Mouse (Mus musculus) macrophage (primary cell): ENCODE data around the gene Lamc3. TPM values are rescaled to one million over a fixed set of nuclear protein-coding genes. Genes with fewer than 3 reads are reported as not detected.

Experiments used
- H3K27ac ChIP-seq: fragments of 350-480 bp; formaldehyde crosslinking; 2 replicates; pipeline ENCODE4 v1.9.0; 2021
- H3K36me3 ChIP-seq: fragments of 350-480 bp; formaldehyde crosslinking; 2 replicates; pipeline ENCODE4 v1.9.0; 2021; ENCODE audit errors: inconsistent target
- H3K4me3 ChIP-seq: fragments of 350-480 bp; formaldehyde crosslinking; 2 replicates; pipeline ENCODE4 v1.9.0; 2021; ENCODE audit errors: inconsistent target
- H3K79me2 ChIP-seq: fragments of 350-480 bp; formaldehyde crosslinking; 2 replicates; pipeline ENCODE4 v1.9.0; 2021; ENCODE audit errors: inconsistent target
- WGBS: methylation state at CpG from one replicate; pipeline ENCODE4 v1.1.7; 2026; ENCODE audit warnings: inconsistent platforms; ENCODE audit not compliant: missing documents; 5-methylcytosine and 5-hydroxymethylcytosine counted together
- polyA plus RNA-seq: library from polyadenylated mRNA; stranded (reverse); fragments of 250-400 nt; gene quantifications from 3 replicates; pipeline ENCODE4 v1.2.4, GENCODE M21; 2018; ENCODE audit warnings: inconsistent platforms

Lamc3 gene
- polyA plus RNA-seq, 1 experiment from 2014 or later = not detected

- Histone ChIP-seq H3K4me3 (no peak overlapping the region), H3K27ac (no peak overlapping the region), H3K79me2 (no peaks in the 10 kb centered on the region), H3K36me3 (no peaks in the 10 kb centered on the region)
- 90% methylated on average over 2 of the region's 2 CpGs for WGBS
Observed at GRCm38 (mm10) chr2:31865794-31866193, 21.3 kb upstream of the Lamc3 start.

GRCm38 (mm10) chr2:31867773-31868537 is 19.1 kb upstream of the Lamc3 start:
- no peaks in the 10 kb centered on the region for H3K79me2 ChIP-seq
- no peak overlapping the region for H3K27ac ChIP-seq
- H3K4me3 ChIP-seq = no peak overlapping the region
- H3K36me3 ChIP-seq = no peaks in the 10 kb centered on the region
- 88% methylated on average over 7 of the region's 8 CpGs for WGBS

- no peaks in the 10 kb centered on the region for H3K79me2 ChIP-seq
- no peaks in the 10 kb centered on the region for H3K36me3 ChIP-seq
- 87% methylated on average over 8 of the region's 10 CpGs for WGBS
- no peak overlapping the region for H3K4me3 ChIP-seq
- H3K27ac ChIP-seq = no peak overlapping the region
Observed at GRCm38 (mm10) chr2:31868538-31869164, 18.4 kb upstream of the Lamc3 start.

GRCm38 (mm10) chr2:31869692-31870091 is 17.4 kb upstream of the Lamc3 start:
- H3K4me3 ChIP-seq = no peak overlapping the region
- 100% methylated on average over 5 of the region's 5 CpGs for WGBS
- H3K27ac ChIP-seq = no peak overlapping the region
- no peaks in the 10 kb centered on the region for H3K36me3 ChIP-seq
- no peaks in the 10 kb centered on the region for H3K79me2 ChIP-seq

GRCm38 (mm10) chr2:31870683-31871082 is 16.4 kb upstream of the Lamc3 start:
- no peak overlapping the region for H3K27ac ChIP-seq
- 82% methylated on average over 3 of the region's 3 CpGs for WGBS
- H3K36me3 ChIP-seq = no peaks in the 10 kb centered on the region
- H3K4me3 ChIP-seq = no peak overlapping the region
- no peaks in the 10 kb centered on the region for H3K79me2 ChIP-seq

- no peak overlapping the region for H3K4me3 ChIP-seq
- no peak overlapping the region for H3K27ac ChIP-seq
- no peaks in the 10 kb centered on the region for H3K36me3 ChIP-seq
- H3K79me2 ChIP-seq = no peaks in the 10 kb centered on the region
- 90% methylated on average over 26 of the region's 26 CpGs for WGBS
Observed at GRCm38 (mm10) chr2:31874290-31874855, 12.7 kb upstream of the Lamc3 start.

GRCm38 (mm10) chr2:31876446-31876845 is 10.6 kb upstream of the Lamc3 start:
- Histone ChIP-seq H3K36me3 (no peaks in the 10 kb centered on the region), H3K4me3 (no peak overlapping the region), H3K79me2 (no peaks in the 10 kb centered on the region), H3K27ac (no peak overlapping the region)
- WGBS = 86% methylated on average over 12 of the region's 12 CpGs

GRCm38 (mm10) chr2:31878610-31879009 is 8.5 kb upstream of the Lamc3 start:
- Histone ChIP-seq H3K4me3 (no peak overlapping the region), H3K27ac (no peak overlapping the region), H3K79me2 (no peaks in the 10 kb centered on the region), H3K36me3 (no peaks in the 10 kb centered on the region)
- 92% methylated on average over 13 of the region's 17 CpGs for WGBS

GRCm38 (mm10) chr2:31880868-31881267 is 6.2 kb upstream of the Lamc3 start:
- no peaks in the 10 kb centered on the region for H3K79me2 ChIP-seq
- WGBS = 5% methylated on average over 14 of the region's 14 CpGs
- no peak overlapping the region for H3K27ac ChIP-seq
- no peak overlapping the region for H3K4me3 ChIP-seq
- H3K36me3 ChIP-seq = no peaks in the 10 kb centered on the region

GRCm38 (mm10) chr2:31883061-31883460 is 4.0 kb upstream of the Lamc3 start:
- no peak overlapping the region for H3K4me3 ChIP-seq
- 72% methylated on average over 4 of the region's 4 CpGs for WGBS
- H3K79me2 ChIP-seq = no peaks in the 10 kb centered on the region
- no peak overlapping the region for H3K27ac ChIP-seq
- no peaks in the 10 kb centered on the region for H3K36me3 ChIP-seq

GRCm38 (mm10) chr2:31884806-31885205 is 2.3 kb upstream of the Lamc3 start:
- H3K4me3 ChIP-seq = no peak overlapping the region
- WGBS = 21% methylated on average over 6 of the region's 6 CpGs
- H3K79me2 ChIP-seq = no peaks in the 10 kb centered on the region
- H3K36me3 ChIP-seq = no peaks in the 10 kb centered on the region
- H3K27ac ChIP-seq = no peak overlapping the region

- Histone ChIP-seq H3K79me2 (no peaks in the 10 kb centered on the region), H3K36me3 (no peaks in the 10 kb centered on the region), H3K4me3 (no peak overlapping the region), H3K27ac (no peak overlapping the region)
- 41% methylated on average over 1 of the region's 1 CpGs for WGBS
Observed at GRCm38 (mm10) chr2:31888871-31889270, 1.8 kb downstream of the Lamc3 start.

GRCm38 (mm10) chr2:31891219-31891618 is 4.1 kb downstream of the Lamc3 start:
- Histone ChIP-seq H3K36me3 (no peaks in the 10 kb centered on the region), H3K4me3 (no peak overlapping the region), H3K79me2 (no peaks in the 10 kb centered on the region), H3K27ac (no peak overlapping the region)
- WGBS = 96% methylated on average over 2 of the region's 2 CpGs

- H3K36me3 ChIP-seq = no peaks in the 10 kb centered on the region
- H3K27ac ChIP-seq = no peak overlapping the region
- 82% methylated on average over 10 of the region's 10 CpGs for WGBS
- no peak overlapping the region for H3K4me3 ChIP-seq
- H3K79me2 ChIP-seq = no peaks in the 10 kb centered on the region
Observed at GRCm38 (mm10) chr2:31893110-31893669, 6.1 kb downstream of the Lamc3 start.
